Mouse (Mus musculus): ENCODE data around the gene Gm28845.

The Gm28845 gene

DNA sequence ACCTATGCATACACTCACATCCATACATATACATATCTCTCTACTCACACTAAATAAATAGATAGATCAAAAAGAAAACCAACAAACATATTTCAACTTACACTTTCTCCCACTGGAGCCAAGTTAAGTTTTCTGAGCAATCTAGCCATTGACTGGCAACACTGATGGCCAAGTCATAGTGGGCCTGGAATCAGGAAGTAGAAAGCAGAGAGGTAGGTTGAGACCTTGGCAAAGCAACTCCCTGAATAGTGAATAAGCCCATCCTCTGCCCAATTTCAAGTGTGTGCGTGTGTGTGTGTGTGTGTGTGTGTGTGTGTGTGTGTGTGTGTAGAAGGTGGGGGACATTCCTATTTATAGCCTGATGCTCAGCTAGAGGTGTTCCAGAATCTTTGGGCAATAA, at the start of gene Gm28845:
Gene Gm28845 (minus strand): TSS at position 121 of the 400 bp plus-strand sequence.
- in situ Hi-C loops (cut with MboI, MseI): no loop called here

DNA sequence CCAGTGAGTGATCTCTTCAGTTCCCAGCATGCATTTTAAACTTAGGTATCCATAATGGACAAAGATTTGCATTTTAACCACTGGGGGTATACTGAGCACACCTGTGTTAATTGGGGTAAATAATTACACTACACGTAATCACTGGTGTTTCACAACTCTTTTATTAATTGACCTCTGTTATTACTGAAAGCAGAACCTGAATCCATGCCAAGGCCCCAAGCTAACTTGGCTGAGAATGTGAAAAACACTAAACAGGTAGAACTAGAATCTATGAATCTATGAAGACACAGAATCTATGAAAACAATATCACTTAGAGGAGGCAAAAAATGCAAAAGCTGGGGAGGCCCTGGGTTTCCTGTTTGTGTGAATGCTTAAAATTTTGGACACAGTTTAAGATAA, 48.1 kb upstream of the Gm28845 start:
- in situ Hi-C loops (cut with MboI, MseI): no loop called here

DNA sequence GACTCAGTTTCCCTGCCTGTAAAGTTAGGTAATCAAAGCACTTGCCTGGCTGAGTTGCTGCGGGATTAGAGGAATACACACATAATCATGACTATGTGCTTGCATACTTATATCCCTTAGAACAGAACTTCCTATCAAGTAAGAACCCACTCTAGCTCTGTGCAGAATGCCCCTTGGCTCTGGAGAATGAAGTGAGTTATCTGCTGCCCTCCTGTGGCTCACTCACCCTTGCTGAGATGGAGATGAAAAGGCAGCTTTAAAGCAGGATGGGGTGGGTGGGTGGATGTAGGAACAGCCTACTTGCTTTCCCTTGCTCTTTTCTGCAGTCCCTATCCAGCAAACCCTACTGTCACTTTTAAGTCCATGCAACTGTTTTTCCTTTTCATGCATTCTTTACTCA, 42.9 kb upstream of the Gm28845 start:
- in situ Hi-C loops (cut with MboI, MseI): no loop called here

DNA sequence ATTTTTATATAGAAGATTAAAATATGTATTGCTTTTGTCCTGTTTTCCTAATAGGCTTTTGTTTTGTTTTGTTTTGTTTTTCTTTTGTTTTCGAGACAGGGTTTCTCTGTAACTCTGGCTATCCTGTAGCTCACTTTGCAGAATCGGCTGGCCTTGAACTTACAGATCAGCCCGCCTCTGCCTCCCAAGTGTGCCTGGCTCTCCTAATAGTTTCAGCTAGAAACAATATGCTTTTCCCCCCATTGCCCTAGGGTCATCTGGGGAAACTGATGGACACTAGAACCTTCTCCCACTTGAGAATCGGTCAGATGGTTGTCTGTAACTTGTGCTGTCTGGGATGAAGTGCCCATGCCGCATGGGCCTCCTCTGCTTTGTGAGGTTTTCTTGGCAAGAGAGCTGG, 36.8 kb upstream of the Gm28845 start:
- in situ Hi-C loops (cut with MboI, MseI): no loop called here

DNA sequence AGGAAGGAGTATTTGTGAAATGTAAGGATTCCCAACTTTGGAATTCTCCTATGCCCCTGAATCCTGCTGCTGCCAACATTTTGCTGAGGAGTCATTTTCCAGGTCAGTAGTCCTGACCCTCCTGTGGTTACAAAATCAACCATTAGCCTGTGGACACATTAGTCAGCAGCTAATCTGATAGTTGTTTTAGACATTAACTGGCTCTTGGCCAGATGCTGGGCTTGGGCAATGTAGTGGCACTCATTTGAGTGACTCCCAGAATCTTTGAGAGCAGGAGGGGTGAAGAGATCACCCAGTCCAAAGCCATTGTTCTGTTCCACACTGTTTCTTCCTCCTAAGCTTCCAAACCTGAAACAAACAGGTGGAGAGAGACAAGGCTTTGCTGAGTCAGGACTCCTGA, 35.5 kb upstream of the Gm28845 start:
- in situ Hi-C loops (cut with MboI, MseI): no loop called here

DNA sequence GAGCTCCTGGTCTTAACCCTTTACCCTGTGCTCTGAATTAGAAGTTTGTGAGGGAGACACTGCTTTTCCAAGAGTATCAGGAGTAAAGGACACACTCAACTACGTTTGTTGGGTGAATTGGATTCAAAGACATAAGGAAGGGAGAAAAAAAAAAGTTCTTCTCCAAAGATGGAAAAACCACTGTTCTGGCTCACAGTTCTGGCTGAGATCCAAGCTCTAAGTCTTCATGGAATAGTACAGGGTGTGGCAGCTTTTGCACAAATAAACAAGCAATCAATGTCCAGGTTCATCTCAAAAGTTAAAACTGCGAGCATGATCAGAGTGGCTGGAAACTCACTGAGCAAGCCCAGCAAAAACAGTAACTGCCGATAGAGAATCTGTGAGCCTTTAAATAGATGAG, 28.6 kb upstream of the Gm28845 start:
- in situ Hi-C loops (cut with MboI, MseI): no loop called here

DNA sequence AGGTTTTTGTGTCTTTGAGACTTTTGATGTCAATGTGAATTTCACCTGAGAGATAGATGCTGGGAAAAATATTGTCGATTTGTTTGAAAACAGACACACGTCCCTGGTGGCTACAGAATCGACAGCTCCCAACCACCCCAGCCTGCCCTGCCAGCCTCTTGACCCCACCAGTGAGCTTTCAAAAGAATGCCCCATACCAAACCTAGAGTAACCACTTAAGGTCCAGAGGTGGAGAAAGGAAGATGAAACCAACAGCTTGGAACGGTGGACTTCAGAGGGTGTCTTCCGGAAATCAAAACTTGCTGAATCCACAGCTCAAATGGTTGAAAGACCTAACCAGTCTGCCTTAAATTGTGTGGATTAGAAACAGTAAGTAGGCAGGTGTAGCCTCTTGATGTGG, 28.0 kb upstream of the Gm28845 start:
- in situ Hi-C loops (cut with MboI, MseI): no loop called here

DNA sequence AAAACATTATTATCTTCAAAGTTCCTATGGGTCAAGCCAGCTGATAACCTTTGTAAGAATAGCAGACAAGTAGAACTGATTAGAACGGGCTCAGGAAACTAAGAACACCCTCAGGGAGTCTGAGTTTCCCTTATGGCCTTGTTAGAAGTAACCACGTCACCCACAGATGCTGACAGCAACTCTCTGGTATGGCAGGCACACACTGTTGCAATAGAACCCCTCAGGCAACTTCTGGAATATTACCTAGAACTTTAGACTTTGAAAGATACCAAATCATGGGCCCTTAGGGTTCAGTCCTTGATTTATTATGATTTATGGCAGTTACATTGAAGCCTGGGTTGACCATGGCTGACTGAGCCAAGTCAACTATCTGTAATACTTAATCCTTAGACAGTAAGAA, 27.2 kb upstream of the Gm28845 start:
- in situ Hi-C loops (cut with MboI, MseI): no loop called here

DNA sequence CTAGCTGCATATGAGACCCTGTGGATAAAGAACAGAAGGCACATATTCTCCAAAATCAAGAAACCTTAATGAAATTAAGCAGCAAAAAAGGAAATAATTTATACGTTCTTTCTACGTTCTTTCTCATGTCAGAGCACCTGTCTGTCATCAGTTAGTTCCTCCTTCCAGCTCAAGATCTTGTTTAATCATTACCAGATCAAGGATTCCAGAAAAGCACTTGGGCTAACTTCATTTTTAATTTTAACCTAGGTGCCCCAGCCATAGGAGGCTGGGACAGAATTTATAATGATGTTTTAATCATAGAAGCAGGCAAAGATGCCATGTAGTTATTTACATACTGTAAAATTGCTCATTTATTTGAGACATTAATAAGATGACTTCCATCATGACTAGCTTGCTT, 25.4 kb upstream of the Gm28845 start:
- in situ Hi-C loops (cut with MboI, MseI): no loop called here

DNA sequence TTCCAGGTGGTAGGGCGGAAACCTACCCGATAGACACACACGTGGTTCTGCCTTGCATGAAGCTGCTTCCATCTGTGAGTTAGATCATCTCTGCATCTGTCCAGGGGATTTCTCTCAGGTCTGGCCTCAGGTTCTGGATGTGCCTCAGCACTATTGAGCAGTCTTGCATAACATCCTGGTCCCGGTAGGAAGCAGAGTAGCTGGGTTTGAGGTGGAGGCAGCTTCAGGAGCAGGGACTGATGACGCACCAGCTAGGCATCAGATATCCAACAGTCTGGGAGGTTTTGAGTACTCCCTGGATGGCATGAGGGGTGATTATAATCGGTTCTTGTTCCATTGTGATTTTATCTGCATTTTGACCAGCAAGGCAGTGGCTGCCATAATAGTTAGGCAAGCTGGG, 18.2 kb upstream of the Gm28845 start:
- in situ Hi-C loops (cut with MboI, MseI): no loop called here

DNA sequence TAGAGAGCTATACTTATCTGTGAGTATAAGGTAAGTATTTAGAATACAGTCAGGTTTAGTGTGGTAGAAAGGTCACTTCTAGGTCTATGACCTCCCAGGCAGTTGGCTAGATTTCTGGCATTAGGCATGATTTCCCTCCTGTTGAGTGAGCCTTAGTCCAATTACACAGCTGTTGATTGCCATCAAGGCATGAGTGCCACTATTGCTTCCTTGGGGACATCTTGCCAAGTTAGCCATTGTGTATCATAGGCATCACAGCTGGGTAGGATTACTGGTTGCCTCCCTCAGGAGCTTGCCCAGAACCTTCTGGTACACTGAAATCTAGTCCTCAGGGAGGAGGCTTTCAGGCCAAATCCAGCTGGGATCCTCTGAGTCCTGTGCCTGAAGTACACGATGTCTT, 13.5 kb upstream of the Gm28845 start:
- in situ Hi-C loops (cut with MboI, MseI): no loop called here

DNA sequence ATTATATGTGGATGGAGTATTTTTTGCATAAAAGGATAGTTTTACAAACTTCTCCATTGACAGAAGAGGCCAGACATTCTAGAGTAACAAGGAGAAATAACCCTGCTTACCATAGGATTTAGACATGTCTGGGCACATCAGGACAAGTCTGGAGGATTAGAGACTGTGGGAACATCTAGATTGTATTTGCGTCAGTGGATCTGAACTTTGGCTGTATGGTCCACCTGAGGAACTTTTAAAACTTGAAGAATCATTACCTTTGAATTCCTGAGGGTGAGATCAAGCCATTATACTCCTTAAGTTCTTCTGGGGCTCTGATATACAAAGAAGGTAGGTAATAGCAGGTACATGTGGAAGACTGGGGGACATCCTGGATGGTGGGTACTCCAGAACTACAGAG, 12.3 kb upstream of the Gm28845 start:
- in situ Hi-C loops (cut with MboI, MseI): no loop called here

DNA sequence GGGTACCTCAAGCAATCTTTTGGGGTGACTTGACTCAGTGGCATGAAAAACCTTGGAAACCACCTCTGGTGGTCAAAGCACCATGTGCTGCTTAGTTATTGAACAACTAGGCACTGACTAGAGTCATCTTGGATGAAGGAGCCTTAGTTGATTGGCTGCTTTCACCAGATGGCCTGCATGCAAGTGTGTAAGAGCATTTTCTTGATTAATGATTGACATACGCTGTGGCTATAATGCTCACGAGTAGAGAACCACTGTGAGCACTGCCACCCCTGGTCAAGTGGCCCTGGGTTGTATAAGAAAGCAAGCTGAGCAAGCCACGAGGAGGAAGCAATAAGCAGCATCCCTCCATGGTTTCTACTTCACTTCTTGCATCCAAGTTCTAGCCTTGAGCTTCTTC, 10.9 kb upstream of the Gm28845 start:
- in situ Hi-C loops (cut with MboI, MseI): no loop called here

DNA sequence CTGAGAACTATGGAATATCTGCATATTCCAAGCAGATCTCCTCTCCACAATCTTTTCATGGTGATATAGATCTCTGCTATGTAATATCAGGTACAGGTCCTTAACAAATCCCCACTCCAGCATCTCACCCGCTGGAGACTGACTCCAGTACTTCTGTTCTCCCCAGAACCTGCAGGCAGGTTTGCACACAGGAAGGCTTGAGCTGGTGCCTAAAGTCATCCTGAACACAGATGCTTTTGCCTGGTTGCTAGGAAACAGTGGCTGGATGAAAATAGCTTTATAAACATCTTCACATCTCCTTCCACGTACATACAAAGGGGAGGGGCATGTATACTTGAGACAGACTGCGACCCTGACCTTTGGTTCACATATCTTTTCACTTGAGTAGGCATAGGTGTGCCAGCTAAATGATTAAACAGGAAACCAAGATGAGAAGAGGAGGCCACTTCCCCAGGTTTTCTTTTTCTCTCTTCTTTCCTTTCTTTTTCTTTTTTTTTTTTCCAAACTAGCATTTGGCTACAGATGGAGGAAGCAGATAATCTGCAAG, 10.3 kb upstream of the Gm28845 start:
- in situ Hi-C loops (cut with MboI, MseI): no loop called here

DNA sequence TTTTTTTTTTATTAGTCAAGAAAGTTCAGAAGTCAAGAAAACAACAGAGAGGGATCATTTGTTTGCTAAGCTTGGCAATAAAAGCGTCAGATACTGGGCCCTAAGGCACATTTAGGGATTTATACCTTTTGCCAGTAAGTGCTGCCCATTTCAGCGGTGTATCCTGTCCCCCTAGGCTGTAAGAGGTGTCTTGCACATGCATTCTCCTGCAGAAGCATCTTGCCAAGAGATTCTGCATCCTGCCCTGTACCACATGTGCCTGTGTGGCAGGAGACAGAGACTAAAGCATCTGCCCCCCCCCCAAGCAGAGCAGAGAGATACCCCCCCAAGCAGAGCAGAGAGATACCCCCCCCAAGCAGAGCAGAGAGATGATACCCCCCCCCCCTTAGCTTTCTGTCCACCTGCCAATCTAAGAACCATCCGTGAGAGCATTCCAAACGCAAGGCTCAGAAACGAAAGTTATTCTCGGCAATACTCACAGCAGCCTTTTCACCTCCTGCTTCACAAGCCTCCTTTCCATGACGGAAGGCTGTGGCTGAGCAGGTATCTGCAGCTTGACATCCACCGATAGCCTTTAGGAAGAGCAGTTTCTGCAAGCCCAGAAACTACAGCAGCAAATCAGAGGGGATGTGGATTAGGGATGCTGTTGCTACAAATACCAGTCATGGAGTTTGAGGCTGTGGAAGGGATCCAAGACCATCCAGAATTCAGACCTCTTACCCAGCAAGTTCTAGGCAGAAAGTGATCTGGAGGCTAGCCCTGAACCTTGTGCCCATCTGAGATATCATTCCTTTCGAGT, 3.4 kb upstream of the Gm28845 start, which contains the start of gene D630023F18Rik:
Gene D630023F18Rik (minus strand): TSS at position 641 of the 799 bp plus-strand sequence.
- in situ Hi-C loops (cut with MboI, MseI): no loop called here

DNA sequence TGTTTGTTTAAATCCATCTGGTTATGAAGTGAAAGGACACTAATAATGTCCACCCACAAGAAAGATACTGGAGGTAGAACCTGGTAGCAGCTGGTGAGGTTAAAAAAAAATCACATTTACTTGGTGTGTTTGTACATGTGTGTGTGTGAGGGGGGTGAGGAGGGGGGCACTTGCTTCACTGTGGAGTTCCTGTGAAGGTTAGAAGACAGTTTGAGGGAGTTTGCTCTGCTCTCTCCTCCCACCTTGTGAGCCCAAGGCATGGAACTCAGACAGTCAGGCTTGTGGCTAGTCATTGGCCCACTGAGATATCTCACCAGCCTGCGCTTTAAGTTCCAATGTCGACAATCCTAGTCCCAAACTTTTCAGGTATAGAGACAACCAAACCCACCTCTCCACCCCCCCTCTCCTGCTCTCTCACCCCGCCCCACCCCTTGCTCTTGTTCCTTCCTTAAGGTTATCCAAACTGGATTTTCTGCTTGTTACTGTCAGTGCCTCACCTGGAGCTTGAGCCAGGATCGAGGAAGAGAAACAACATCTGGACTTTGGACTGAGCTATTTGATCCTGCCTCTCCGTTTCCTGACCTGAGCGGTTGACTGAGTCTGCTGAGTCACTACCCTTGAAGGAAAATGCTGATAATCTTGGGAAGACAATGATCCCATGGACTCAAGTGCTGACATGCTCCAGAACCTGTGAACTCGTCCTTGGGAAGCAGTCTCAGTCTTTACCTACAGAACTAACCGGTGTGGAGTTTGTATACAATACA, 1.0 kb downstream of the Gm28845 start:
- in situ Hi-C loops (cut with MboI, MseI): no loop called here

DNA sequence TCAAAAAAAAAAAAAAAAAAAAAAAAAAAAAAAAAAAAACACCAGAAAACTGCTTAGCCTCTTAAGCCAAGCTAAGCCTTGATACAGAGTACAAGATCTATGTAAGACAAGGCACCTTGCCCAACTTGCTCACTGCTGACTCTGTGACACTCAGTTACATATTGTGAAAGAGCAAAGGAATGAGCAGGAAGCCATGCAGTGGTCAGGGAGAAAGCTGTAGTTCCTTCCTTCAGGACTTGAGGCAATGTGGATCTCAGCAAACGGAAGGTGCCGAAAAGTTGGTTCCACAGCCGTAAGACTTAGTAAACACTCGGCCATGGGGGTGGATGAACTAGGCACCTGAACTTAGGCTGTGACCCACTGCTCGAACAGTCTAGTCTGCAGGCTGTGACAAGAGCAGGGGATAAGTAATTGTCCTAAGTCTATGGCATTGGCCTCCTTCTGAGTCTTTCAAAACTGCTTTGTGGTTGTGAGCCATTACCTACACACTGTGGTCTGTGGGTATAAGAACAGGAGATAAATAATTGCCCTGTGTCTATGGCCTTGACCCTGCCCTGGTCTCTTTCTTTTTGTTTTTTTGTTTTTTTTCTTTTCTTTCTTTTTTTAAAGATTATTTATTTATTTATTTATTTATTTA, 5.7 kb downstream of the Gm28845 start:
- in situ Hi-C loops (cut with MboI, MseI): no loop called here

DNA sequence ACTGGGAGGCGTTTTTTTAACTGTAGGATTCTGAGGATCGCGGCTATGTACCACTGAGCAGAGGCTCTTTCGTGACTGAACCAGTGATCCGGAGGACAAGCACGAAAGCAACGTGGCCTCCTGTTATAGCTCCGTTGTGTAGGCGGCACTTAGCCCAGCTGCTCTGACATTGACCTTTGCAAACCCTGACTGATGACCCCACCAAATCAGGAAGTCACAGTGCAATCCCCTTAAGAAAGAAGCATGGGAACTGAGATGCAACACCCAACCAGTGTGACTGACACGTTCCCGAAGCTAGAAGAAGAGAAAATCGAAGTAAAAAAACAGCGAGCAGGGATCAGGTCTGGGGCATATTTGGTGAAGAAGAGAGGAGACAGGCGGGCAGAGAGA, 6.6 kb downstream of the Gm28845 start:
- in situ Hi-C loops (cut with MboI, MseI): no loop called here

DNA sequence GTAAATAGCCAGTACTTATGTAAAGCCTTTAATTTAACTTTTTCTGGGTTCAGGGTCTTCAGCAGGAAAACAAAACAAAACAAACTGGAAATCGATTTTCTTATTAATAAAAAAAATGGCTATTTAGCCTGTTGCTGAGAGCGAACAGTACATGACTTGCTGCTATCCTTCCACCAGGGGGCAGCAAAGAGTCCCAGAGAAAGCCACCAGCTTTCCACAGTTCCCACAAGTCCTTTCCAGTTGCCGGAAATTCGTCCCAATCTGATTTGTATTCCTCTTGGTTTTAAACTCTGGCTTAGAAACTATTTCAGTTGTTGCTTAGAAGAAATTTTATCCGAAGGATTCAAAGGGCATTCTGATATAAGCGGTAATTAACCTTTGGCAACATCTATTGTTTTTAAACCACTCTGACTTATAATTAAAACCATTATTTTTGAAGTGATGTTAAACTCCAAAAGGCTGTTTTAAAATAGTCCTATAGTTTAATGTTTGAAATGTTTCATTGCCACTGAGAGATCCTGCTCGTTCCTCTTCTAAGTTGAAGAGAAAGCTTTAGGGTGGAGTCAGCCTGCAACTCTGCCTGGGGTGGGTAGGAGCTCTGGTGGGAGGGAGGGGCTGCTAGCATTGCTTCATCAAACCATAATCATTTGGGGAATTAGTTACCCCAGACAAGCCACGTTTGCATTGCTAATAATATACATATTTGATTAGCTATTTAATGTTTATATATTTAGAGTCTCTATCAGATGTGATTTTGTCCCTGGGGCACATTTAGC, 7.1 kb downstream of the Gm28845 start:
- in situ Hi-C loops (cut with MboI, MseI): no loop called here

DNA sequence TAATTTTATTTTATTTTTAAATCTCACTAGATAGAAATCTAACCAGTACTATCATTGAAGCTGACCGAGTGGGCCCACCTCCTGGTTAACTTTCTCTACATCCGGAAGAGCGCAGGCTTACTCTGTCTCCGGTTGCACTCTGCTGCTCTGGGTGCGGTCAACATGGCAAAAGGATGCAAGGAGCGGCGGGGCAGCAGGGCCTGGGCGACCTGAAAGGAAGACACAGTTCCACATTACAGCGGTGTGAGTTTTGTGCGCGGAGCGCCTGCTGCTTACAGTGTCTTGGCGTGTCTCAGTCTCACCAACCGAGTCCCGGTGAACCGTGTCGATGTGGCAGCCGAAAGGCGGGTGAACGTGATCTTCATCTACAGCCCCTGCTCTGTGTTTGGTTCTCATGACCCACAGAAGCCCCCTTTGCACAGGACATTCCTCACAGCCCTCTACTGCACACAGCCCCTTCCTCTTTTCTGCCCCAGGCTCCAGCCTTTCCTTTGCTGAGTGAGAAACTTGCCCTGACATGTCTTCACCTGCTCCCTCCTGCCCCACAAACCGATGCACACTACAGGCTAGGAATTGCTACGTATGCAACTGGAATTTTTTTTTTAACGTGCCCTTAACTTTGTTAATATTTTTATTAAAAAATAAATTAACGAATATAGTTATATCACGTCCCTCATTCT, 9.5 kb downstream of the Gm28845 start:
- in situ Hi-C loops (cut with MboI, MseI): no loop called here

DNA sequence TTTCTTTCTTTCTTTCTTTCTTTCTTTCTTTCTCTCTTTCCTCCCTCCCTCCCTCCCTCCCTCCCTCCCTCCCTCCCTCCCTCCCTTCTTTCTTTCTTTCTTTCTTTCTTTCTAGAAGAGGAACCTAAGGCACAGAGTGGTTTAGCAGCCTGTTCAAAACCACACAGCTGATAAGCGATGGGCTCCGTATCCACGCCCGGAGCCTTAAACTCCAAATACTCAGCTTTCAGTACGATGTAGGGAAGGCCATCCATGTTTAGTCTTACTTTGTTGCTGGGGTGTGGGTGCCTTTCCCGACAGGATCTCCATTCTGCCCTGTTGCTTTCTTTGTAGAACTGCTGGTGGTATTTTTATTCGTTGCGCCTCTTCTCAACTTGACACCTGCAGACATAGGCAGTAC, 10.2 kb downstream of the Gm28845 start:
- in situ Hi-C loops (cut with MboI, MseI): no loop called here

All from regulatory T cell (primary cell).